Mouse (Mus musculus) embryonic facial prominence, embryonic 11.5 days (tissue): Measurements from ENCODE around the gene Agpat1. TPM values are rescaled to one million over a fixed set of nuclear protein-coding genes. Genes with fewer than 3 reads are reported as not detected.

Experiments used
- ATAC-seq: fragments of 200-750 bp; cut with Nextera tagmentation; replicated peaks from 2 replicates; pipeline ENCODE4 v1.8.0; 2017; ENCODE audit warnings: low read depth; ENCODE audit not compliant: insufficient number of reproducible peaks, low FRiP score, low TSS enrichment
- DNase-seq: peaks from one replicate; pipeline ENCODE4 v3.0.0-alpha.2; 2015; ENCODE audit warnings: low spot score
- H3K27ac ChIP-seq: fragments of 300-500 bp; sonication (generic); replicated peaks from 2 replicates; pipeline ENCODE4 v1.5.1; 2014; ENCODE audit warnings: mild to moderate bottlenecking, low read depth, low read length, control low read depth
- H3K27me3 ChIP-seq: fragments of 300-500 bp; sonication (generic); 2 replicates; pipeline ENCODE4 v1.6.1; 2014; ENCODE audit warnings: mild to moderate bottlenecking, low read length, moderate library complexity, mixed read lengths; ENCODE audit not compliant: control insufficient read depth, insufficient read depth
- H3K36me3 ChIP-seq: fragments of 300-500 bp; sonication (generic); replicated peaks from 2 replicates; pipeline ENCODE4 v1.6.1; 2014; ENCODE audit warnings: low read depth, mild to moderate bottlenecking, low read length, moderate library complexity, mixed read lengths; ENCODE audit not compliant: control insufficient read depth, insufficient read depth
- H3K4me1 ChIP-seq: fragments of 300-500 bp; sonication (generic); 2 replicates; pipeline ENCODE4 v1.6.1; 2014; ENCODE audit warnings: low read length, mixed read lengths; ENCODE audit not compliant: control insufficient read depth, insufficient read depth
- H3K4me2 ChIP-seq: fragments of 300-500 bp; sonication (generic); 2 replicates; pipeline ENCODE4 v1.6.1; 2014; ENCODE audit warnings: low read depth, mild to moderate bottlenecking, control low read depth, low read length, moderate library complexity
- H3K4me3 ChIP-seq: fragments of 300-500 bp; sonication (generic); 2 replicates; pipeline ENCODE4 v1.5.1; 2014; ENCODE audit warnings: low read depth, low read length, control low read depth
- H3K9ac ChIP-seq: fragments of 300-500 bp; sonication (generic); replicated peaks from 2 replicates; pipeline ENCODE4 v1.6.1; 2014; ENCODE audit warnings: mild to moderate bottlenecking, control low read depth, low read length
- H3K9me3 ChIP-seq: fragments of 300-500 bp; sonication (generic); replicated peaks from 2 replicates; pipeline ENCODE4 v1.6.1; 2016; ENCODE audit warnings: mild to moderate bottlenecking, low read length, inconsistent platforms, mixed read lengths; ENCODE audit not compliant: control insufficient read depth
- WGBS: fragments of 180-500 bp; shearing (Covaris S2); extraction: QIAGEN DNeasy Blood & Tissue Kit; methylation state at CpG from one replicate; pipeline ENCODE4 v1.1.7; 2014; 5-methylcytosine and 5-hydroxymethylcytosine counted together
- polyA plus RNA-seq: library from polyadenylated mRNA; unstranded; fragments of >200 nt; fragmentation: Nextera tagmentation; extraction: Ambion mirVana; gene quantifications from 2 replicates; pipeline ENCODE4 v1.2.1, GENCODE M21; 2014

Agpat1 gene
- polyA plus RNA-seq: 55.3 and 59.8 TPM in 2 replicates

DNA sequence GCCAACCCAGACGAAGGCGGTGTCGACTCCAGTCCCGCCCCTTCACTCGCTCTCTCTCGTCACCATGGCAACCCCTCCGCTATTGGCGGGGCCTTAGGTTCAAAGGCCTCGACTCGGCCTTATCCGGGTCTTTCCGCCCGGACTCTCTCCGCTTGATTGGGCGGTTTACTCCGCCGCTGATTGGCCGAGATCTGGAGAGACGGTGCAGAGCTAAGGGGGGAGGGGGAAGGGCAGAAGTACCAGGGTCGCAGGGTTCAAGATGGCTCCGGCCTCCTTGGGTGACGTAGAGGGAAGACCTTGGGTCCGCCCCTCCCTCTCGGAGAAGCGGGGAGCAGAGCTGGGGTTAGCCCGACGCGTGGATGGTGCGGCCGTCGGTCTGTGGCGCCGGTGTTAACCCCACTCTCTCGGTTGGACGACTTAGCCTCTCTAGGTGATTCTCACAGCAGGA lies at the start of gene Agpat1:
Gene Agpat1 (plus strand): TSS at position 202 of the 448 bp plus-strand sequence.
- H3K9ac ChIP-seq: peak within 1 kb of the TSS; percentile 65
- peak within 1 kb of the TSS; percentile 88 for H3K27ac ChIP-seq
- WGBS: under 1% methylated on average over 35 of the region's 35 CpGs
- peak; percentile 100 for DNase-seq
- H3K36me3 ChIP-seq: no peaks in the 10 kb centered on the region
- H3K9me3 ChIP-seq: no peaks in the 10 kb centered on the region
- H3K27me3 ChIP-seq: no peaks in the 10 kb centered on the region
- H3K4me3 ChIP-seq: peak within 1 kb of the TSS; percentile 99
- ATAC-seq: peak; percentile 90
- peaks cover 4% of the 10 kb centered on the region for H3K4me1 ChIP-seq
- H3K4me2 ChIP-seq: peak within 1 kb of the TSS; percentile 90

- H3K4me3 ChIP-seq: no peak overlapping the region
- WGBS: 24% methylated on average over 5 of the region's 5 CpGs
- H3K36me3 ChIP-seq: no peaks in the 10 kb centered on the region
- H3K9me3 ChIP-seq: no peaks in the 10 kb centered on the region
- H3K4me1 ChIP-seq: no peaks in the 10 kb centered on the region
- H3K27ac ChIP-seq: no peak overlapping the region
- DNase-seq (peak; percentile 74), ATAC-seq (no peak)
- no peak overlapping the region for H3K4me2 ChIP-seq
- no peaks in the 10 kb centered on the region for H3K27me3 ChIP-seq
- no peak overlapping the region for H3K9ac ChIP-seq
Measured at GRCm38 (mm10) chr17:34555483-34555882, 48.6 kb upstream of the Agpat1 start.

- Histone ChIP-seq H3K27me3 (no peaks in the 10 kb centered on the region), H3K4me3 (no peak overlapping the region), H3K4me1 (no peaks in the 10 kb centered on the region), H3K36me3 (no peaks in the 10 kb centered on the region), H3K4me2 (no peak overlapping the region), H3K9ac (no peak overlapping the region), H3K9me3 (no peaks in the 10 kb centered on the region), H3K27ac (no peak overlapping the region)
- DNase-seq (no peak), ATAC-seq (no peak)
- WGBS: 87% methylated on average over 8 of the region's 8 CpGs
Measured at GRCm38 (mm10) chr17:34556406-34556805, 47.7 kb upstream of the Agpat1 start.

DNA sequence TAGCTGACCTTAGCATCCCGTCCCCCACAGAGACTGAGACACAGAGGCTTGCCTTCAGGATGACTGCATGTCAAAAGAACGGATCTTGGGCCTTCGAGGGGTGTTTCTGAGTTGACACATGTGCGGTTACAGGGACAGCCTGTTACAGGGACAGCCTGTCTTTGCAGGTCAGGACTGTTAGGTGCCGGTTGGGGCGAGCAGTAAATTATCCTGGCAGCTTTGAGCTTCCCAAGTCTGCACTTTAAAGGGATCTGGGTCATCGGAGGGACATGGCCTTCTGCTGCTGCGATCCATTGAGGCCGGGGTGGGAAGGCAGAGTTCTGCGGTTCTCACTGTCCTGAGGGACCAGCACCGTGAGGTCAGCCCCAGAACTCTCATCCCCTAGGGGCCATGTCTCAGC lies 46.7 kb upstream of the Agpat1 start:
- Histone ChIP-seq H3K9me3 (no peaks in the 10 kb centered on the region), H3K4me2 (no peak overlapping the region), H3K27me3 (no peaks in the 10 kb centered on the region), H3K36me3 (no peaks in the 10 kb centered on the region), H3K4me3 (no peak overlapping the region), H3K9ac (no peak overlapping the region), H3K27ac (no peak overlapping the region), H3K4me1 (no peaks in the 10 kb centered on the region)
- ATAC-seq (no peak), DNase-seq (no peak)
- WGBS: 77% methylated on average over 11 of the region's 11 CpGs

- Histone ChIP-seq H3K4me2 (no peak overlapping the region), H3K27ac (no peak overlapping the region), H3K4me1 (no peaks in the 10 kb centered on the region), H3K9me3 (no peaks in the 10 kb centered on the region), H3K4me3 (no peak overlapping the region), H3K27me3 (no peaks in the 10 kb centered on the region), H3K9ac (no peak overlapping the region), H3K36me3 (no peaks in the 10 kb centered on the region)
- ATAC-seq (no peak), DNase-seq (no peak)
- WGBS: 88% methylated on average over 7 of the region's 7 CpGs
Measured at GRCm38 (mm10) chr17:34559116-34559515, 44.9 kb upstream of the Agpat1 start.

DNA sequence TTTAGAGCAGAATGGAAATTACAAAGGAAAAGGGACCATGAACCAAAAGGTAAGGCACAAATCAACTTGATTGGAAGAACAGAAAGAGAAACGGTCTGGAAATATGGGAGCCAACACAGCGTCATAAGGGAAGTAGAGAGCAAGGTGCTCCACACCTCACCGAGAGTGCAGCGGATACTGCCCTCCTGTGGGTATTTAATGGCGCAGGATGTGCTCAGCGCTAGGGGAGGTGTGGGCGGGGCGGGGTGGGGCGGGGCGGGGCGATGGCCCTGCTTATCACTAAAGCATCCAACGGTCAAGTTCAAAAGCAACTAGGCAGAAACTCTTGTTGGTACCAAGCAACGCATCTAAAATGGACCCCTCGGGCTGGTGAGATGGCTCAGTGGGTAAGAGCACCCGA lies 44.2 kb upstream of the Agpat1 start:
- no peak for ATAC-seq
- Histone ChIP-seq H3K4me2 (no peak overlapping the region), H3K27ac (no peak overlapping the region), H3K27me3 (no peaks in the 10 kb centered on the region), H3K4me1 (no peaks in the 10 kb centered on the region; the same call in 1 of the 2 replicates), H3K9me3 (no peaks in the 10 kb centered on the region), H3K4me3 (no peak overlapping the region), H3K9ac (no peak overlapping the region), H3K36me3 (no peaks in the 10 kb centered on the region)
- WGBS: 32% methylated on average over 15 of the region's 15 CpGs
- DNase-seq: no peak

DNA sequence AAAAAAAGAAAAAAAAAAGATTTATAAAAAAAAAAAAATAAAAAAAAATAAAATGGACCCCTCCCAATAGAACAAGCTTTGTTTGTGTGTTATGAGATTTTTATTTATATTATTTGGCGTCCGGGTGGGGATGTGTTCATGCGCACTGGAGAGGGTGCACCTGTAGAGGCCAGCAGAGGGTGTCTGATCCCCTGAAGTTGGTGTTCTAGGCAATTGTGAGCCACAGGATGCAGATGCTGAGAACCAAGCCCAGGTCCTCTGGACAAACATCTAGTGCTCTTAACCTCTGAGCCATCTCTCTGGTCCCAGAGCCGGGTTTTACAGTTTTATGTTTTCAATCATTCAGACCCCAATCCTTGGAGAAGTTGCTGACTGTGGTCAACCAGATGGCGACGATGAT lies 43.6 kb upstream of the Agpat1 start:
- H3K4me1 ChIP-seq: no peaks in the 10 kb centered on the region; the same call in 1 of the 2 replicates
- H3K9me3 ChIP-seq: no peaks in the 10 kb centered on the region
- H3K4me3 ChIP-seq: no peak overlapping the region
- H3K27me3 ChIP-seq: no peaks in the 10 kb centered on the region
- H3K9ac ChIP-seq: no peak overlapping the region
- H3K4me2 ChIP-seq: no peak overlapping the region
- WGBS: 85% methylated on average over 6 of the region's 6 CpGs
- no peaks in the 10 kb centered on the region for H3K36me3 ChIP-seq
- ATAC-seq: no peak
- no peak overlapping the region for H3K27ac ChIP-seq
- DNase-seq: no peak

GRCm38 (mm10) chr17:34561200-34561599 lies 42.9 kb upstream of the Agpat1 start:
- Histone ChIP-seq H3K9me3 (no peaks in the 10 kb centered on the region), H3K36me3 (no peaks in the 10 kb centered on the region), H3K4me1 (no peaks in the 10 kb centered on the region; the same call in 1 of the 2 replicates), H3K27ac (no peak overlapping the region), H3K9ac (no peak overlapping the region), H3K27me3 (no peaks in the 10 kb centered on the region), H3K4me3 (no peak overlapping the region), H3K4me2 (no peak overlapping the region)
- no peak for ATAC-seq
- no peak for DNase-seq
- WGBS: 29% methylated on average over 7 of the region's 8 CpGs
